Mouse (Mus musculus) lung, postnatal 0 days (tissue): Measurements from ENCODE around the gene A630089N07Rik.

Source experiments
- CTCF ChIP-seq: IDR thresholded peaks from 2 replicates; pipeline ENCODE4 v1.5.1; 2016; ENCODE audit warnings: antibody characterized with exemption, mild to moderate bottlenecking
- EP300 ChIP-seq: IDR thresholded peaks from 2 replicates; pipeline ENCODE4 v1.6.1; 2016; ENCODE audit warnings: antibody characterized with exemption, mild to moderate bottlenecking, control low read depth

DNA sequence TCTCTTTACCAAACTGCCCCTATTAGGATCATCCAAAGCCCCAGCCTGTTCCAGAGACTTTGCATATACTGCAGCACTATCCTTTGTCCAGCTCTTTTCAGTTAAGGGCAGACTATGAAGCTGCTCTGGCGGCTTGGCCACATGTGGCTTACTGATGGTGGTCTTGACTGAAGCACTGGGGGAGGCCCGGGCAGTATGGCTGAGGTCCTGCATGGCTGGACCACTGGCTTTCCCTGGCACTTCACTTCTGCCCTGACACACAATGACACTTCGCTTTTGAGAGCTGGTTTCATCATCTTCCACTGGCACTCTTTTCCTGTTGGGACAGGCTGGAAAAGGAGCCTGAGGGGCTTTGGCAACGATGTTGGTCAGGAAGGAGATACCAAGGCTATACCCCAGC, 129.9 kb downstream of the A630089N07Rik start:
- TF ChIP-seq CTCF: no peak
- no peak for TF ChIP-seq EP300
